Mouse (Mus musculus) embryonic fibroblast, embryonic 13.5 days (primary cell): ENCODE measurements around the gene Ncor2. TPM values are rescaled to one million over a fixed set of nuclear protein-coding genes. Genes with fewer than 3 reads are reported as not detected.

Experiments
- H3K27ac ChIP-seq: 2 replicates; pipeline ENCODE4 v1.5.1; 2012; ENCODE audit warnings: low read length, control low read depth, inconsistent platforms; ENCODE audit not compliant: insufficient read depth
- H3K4me1 ChIP-seq: 2 replicates; pipeline ENCODE4 v1.6.1; 2011; ENCODE audit warnings: low read length; ENCODE audit not compliant: control insufficient read depth, insufficient read depth
- H3K4me3 ChIP-seq: 2 replicates; pipeline ENCODE4 v1.5.1; 2011; ENCODE audit warnings: mild to moderate bottlenecking, control low read depth, low read length; ENCODE audit not compliant: insufficient read depth
- CTCF ChIP-seq: IDR thresholded peaks from 2 replicates; pipeline ENCODE4 v1.5.1; 2011; ENCODE audit warnings: mild to moderate bottlenecking, control low read depth, low read length, moderate library complexity, borderline replicate concordance; ENCODE audit not compliant: insufficient read depth
- POLR2A ChIP-seq: IDR thresholded peaks from 2 replicates; pipeline ENCODE4 v1.6.1; 2011; ENCODE audit warnings: low read depth, mild to moderate bottlenecking, control low read depth, low read length, moderate library complexity
- polyA plus RNA-seq: library from polyadenylated mRNA; stranded (reverse); fragments of >200 nt; gene quantifications from 2 replicates; pipeline ENCODE4 v1.2.4, GENCODE M21; 2011; ENCODE audit warnings: low read depth; ENCODE audit not compliant: missing spikeins, insufficient read length

The Ncor2 gene
- polyA plus RNA-seq, 1 experiment, result 110 TPM

- Histone ChIP-seq H3K27ac (no peak overlapping the region), H3K4me1 (no peaks in the 10 kb centered on the region), H3K4me3 (no peak overlapping the region)
- TF ChIP-seq POLR2A (no peak), CTCF (no peak)
Measured at GRCm38 (mm10) chr5:125011166-125011565, 167.9 kb downstream of the Ncor2 start.

GRCm38 (mm10) chr5:125006896-125007295 is 172.1 kb downstream of the Ncor2 start:
- TF ChIP-seq CTCF (no peak), POLR2A (no peak)
- H3K4me1 ChIP-seq, result peaks cover 3% of the 10 kb centered on the region; the same call in 1 of the 2 replicates
- no peak overlapping the region for H3K27ac ChIP-seq
- no peak overlapping the region for H3K4me3 ChIP-seq

GRCm38 (mm10) chr5:125005871-125006652 is 173.0 kb downstream of the Ncor2 start:
- no peak overlapping the region for H3K27ac ChIP-seq
- no peak overlapping the region for H3K4me3 ChIP-seq
- peaks cover 3% of the 10 kb centered on the region; the same call in 1 of the 2 replicates for H3K4me1 ChIP-seq
- no peak for TF ChIP-seq CTCF
- no peak for TF ChIP-seq POLR2A

GRCm38 (mm10) chr5:125003873-125004255 is 175.2 kb downstream of the Ncor2 start:
- H3K27ac ChIP-seq, result no peak overlapping the region
- no peak for TF ChIP-seq POLR2A
- TF ChIP-seq CTCF, result no peak
- peaks cover 3% of the 10 kb centered on the region; the same call in 1 of the 2 replicates for H3K4me1 ChIP-seq
- H3K4me3 ChIP-seq, result peak overlapping the region; percentile 12; the same call in 1 of the 2 replicates

- H3K27ac ChIP-seq, result no peak within 1 kb of the TSS
- H3K4me3 ChIP-seq, result peak within 1 kb of the TSS; percentile 12; the same call in 1 of the 2 replicates
Measured at GRCm38 (mm10) chr5:125002969-125003872, 175.8 kb downstream of the Ncor2 start, which contains the start of gene Rflna. Gene Rflna (plus strand): TSS chr5:125003221.

GRCm38 (mm10) chr5:125000756-125001250 is 178.2 kb downstream of the Ncor2 start:
- peaks cover 3% of the 10 kb centered on the region; the same call in 1 of the 2 replicates for H3K4me1 ChIP-seq
- no peak for TF ChIP-seq CTCF
- TF ChIP-seq POLR2A, result no peak
- no peak overlapping the region for H3K4me3 ChIP-seq
- H3K27ac ChIP-seq, result no peak overlapping the region

More at GRCm38 (mm10) chr5:125002969-125003872, 175.8 kb downstream of the Ncor2 start, which contains the start of gene Rflna:
- TF ChIP-seq CTCF (no peak), POLR2A (peak; percentile 49)
- H3K4me1 ChIP-seq, result peaks cover 3% of the 10 kb centered on the region; the same call in 1 of the 2 replicates

- H3K4me1 ChIP-seq, result no peaks in the 10 kb centered on the region
- TF ChIP-seq CTCF, result no peak
- TF ChIP-seq POLR2A, result no peak
- H3K4me3 ChIP-seq, result no peak overlapping the region
- no peak overlapping the region for H3K27ac ChIP-seq
Measured at GRCm38 (mm10) chr5:124997913-124998312, 181.1 kb downstream of the Ncor2 start.

- H3K27ac ChIP-seq, result no peak overlapping the region
- no peak overlapping the region for H3K4me3 ChIP-seq
- TF ChIP-seq CTCF (no peak), POLR2A (no peak)
- no peaks in the 10 kb centered on the region for H3K4me1 ChIP-seq
Measured at GRCm38 (mm10) chr5:124996816-124997215, 182.2 kb downstream of the Ncor2 start.

GRCm38 (mm10) chr5:124992891-124993290 is 186.1 kb downstream of the Ncor2 start:
- TF ChIP-seq POLR2A (no peak), CTCF (no peak)
- H3K27ac ChIP-seq, result no peak overlapping the region
- H3K4me3 ChIP-seq, result no peak overlapping the region
- no peaks in the 10 kb centered on the region for H3K4me1 ChIP-seq
